Mouse (Mus musculus): ENCODE measurements around the gene Zp3. TPM values are rescaled to one million over a fixed set of nuclear protein-coding genes. Genes with fewer than 3 reads are reported as not detected.

Zp3 gene
- polyA plus RNA-seq, 1 experiment from 2014 or later, result 0.06 TPM

GRCm38 (mm10) chr5:135966866-135967265 lies 13.0 kb upstream of the Zp3 start:
- no peak overlapping the region for H3K4me3 ChIP-seq (ENCODE audit: low read depth, low read length)
- no peak overlapping the region for H3K9ac ChIP-seq (ENCODE audit: low read depth, low read length)
- no peak overlapping the region for H3K4me2 ChIP-seq (ENCODE audit: low read depth, low read length)
- H3K4me1 ChIP-seq (ENCODE audit: control insufficient read depth, low read depth, low read length), result peaks cover 15% of the 10 kb centered on the region
- 57% methylated on average over 9 of the region's 9 CpGs for WGBS (ENCODE audit: insufficient replicate concordance)
- no peak overlapping the region for H3K27ac ChIP-seq (ENCODE audit: low read length)
- no peaks in the 10 kb centered on the region for H3K36me3 ChIP-seq (ENCODE audit: control insufficient read depth, insufficient read depth)
- no peaks in the 10 kb centered on the region for H3K27me3 ChIP-seq (ENCODE audit: control insufficient read depth, insufficient read depth, low read depth, low read length)
- H3K9me3 ChIP-seq (replicated peaks; ENCODE audit: control insufficient read depth, low read length), result no peaks in the 10 kb centered on the region
- ATAC-seq (ENCODE audit: low read depth), result no peak

DNA sequence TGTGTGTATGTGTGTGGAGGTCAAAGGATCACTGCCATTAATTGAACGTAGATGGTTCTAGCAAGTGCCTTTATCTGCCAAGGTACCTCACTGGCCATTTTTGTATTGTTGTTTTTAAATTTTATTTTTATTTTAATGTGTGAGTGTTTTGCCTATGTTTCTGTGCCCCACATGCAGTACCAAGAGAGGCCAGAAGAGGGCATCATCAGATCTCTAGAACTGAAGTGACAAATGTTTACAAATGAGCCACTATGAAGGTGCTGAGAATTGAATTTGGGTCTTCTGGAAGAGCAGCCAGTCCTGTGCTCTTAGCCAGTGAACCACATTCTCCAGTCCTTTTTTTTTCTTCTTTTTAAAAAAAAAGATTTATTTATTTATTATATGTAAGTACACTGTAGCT lies 11.1 kb upstream of the Zp3 start:
- WGBS (ENCODE audit: insufficient replicate concordance), result 42% methylated on average over 1 of the region's 1 CpGs
- Histone ChIP-seq H3K27ac (ENCODE audit: low read length) (no peak overlapping the region), H3K4me3 (ENCODE audit: low read depth, low read length) (no peak overlapping the region), H3K9ac (ENCODE audit: low read depth, low read length) (no peak overlapping the region), H3K4me2 (ENCODE audit: low read depth, low read length) (no peak overlapping the region), H3K9me3 (replicated peaks; ENCODE audit: control insufficient read depth, low read length) (no peaks in the 10 kb centered on the region), H3K4me1 (ENCODE audit: control insufficient read depth, low read depth, low read length) (peaks cover 4% of the 10 kb centered on the region), H3K36me3 (ENCODE audit: control insufficient read depth, insufficient read depth) (no peaks in the 10 kb centered on the region), H3K27me3 (ENCODE audit: control insufficient read depth, insufficient read depth, low read depth, low read length) (no peaks in the 10 kb centered on the region)
- no peak for ATAC-seq (ENCODE audit: low read depth)

DNA sequence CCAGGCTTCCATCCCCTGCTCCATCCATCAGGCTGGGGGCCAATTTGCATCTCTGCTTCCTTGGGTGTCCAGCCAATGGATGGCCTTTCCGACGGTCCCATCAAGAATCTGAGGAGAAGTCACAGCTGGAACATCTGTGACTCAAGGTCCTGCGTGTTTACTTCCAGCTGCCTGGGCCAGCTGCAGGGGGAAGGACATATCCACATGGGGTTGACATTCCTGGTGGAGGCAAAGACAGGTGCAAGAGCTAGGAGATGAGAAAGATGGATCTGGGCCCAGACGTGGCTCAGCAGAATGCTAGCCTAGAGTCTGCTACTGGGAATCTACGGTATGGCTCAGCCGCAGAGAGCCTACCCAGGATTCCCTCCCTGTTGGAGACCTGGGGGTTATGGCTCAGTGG lies 9.7 kb upstream of the Zp3 start:
- no peaks in the 10 kb centered on the region for H3K9me3 ChIP-seq (replicated peaks; ENCODE audit: control insufficient read depth, low read length)
- no peak overlapping the region for H3K9ac ChIP-seq (ENCODE audit: low read depth, low read length)
- no peaks in the 10 kb centered on the region for H3K36me3 ChIP-seq (ENCODE audit: control insufficient read depth, insufficient read depth)
- WGBS (ENCODE audit: insufficient replicate concordance), result 77% methylated on average over 6 of the region's 6 CpGs
- H3K27me3 ChIP-seq (ENCODE audit: control insufficient read depth, insufficient read depth, low read depth, low read length), result no peaks in the 10 kb centered on the region
- no peak for ATAC-seq (ENCODE audit: low read depth)
- H3K27ac ChIP-seq (ENCODE audit: low read length), result no peak overlapping the region
- H3K4me3 ChIP-seq (ENCODE audit: low read depth, low read length), result no peak overlapping the region
- H3K4me2 ChIP-seq (ENCODE audit: low read depth, low read length), result no peak overlapping the region
- peaks cover 4% of the 10 kb centered on the region for H3K4me1 ChIP-seq (ENCODE audit: control insufficient read depth, low read depth, low read length)

- ATAC-seq (ENCODE audit: low read depth), result no peak
These were observed 8.0 kb upstream of the Zp3 start for GRCm38 (mm10) chr5:135971876-135972275.

DNA sequence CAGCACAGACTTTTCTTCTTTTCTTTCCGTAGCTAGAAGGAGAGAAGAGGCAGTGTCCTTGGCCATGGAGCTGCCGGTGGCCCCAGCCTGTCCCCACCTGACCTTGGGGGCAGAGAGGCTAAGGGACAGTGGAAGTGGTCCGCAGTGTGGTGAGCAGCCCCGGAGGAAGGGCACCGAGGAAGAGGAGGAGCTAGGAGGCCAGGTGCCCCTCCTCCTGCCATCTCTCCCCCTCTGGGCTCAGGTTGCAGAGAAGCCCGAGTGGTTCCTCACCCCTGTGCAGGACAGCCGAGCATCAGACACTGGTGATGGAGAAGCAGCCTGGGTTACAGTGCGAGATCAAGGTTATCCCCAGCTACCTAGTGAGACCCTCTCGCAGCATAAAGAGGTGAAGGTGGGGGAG lies 5.5 kb upstream of the Zp3 start, which contains the start of gene Ssc4d:
Ssc4d (minus strand) TSS at position 167 of the 400 bp plus-strand sequence.
- H3K4me1 ChIP-seq (ENCODE audit: control insufficient read depth, low read depth, low read length), result peaks cover 3% of the 10 kb centered on the region
- no peaks in the 10 kb centered on the region for H3K36me3 ChIP-seq (ENCODE audit: control insufficient read depth, insufficient read depth)
- no peak within 1 kb of the TSS for H3K9ac ChIP-seq (ENCODE audit: low read depth, low read length)
- no peak within 1 kb of the TSS for H3K27ac ChIP-seq (ENCODE audit: low read length)
- 19% methylated on average over 9 of the region's 9 CpGs for WGBS (ENCODE audit: insufficient replicate concordance)
- H3K4me2 ChIP-seq (ENCODE audit: low read depth, low read length), result no peak within 1 kb of the TSS
- H3K27me3 ChIP-seq (ENCODE audit: control insufficient read depth, insufficient read depth, low read depth, low read length), result no peaks in the 10 kb centered on the region
- ATAC-seq (ENCODE audit: low read depth), result no peak
- H3K9me3 ChIP-seq (replicated peaks; ENCODE audit: control insufficient read depth, low read length), result no peaks in the 10 kb centered on the region
- no peak within 1 kb of the TSS for H3K4me3 ChIP-seq (ENCODE audit: low read depth, low read length)

More at GRCm38 (mm10) chr5:135971876-135972275, 8.0 kb upstream of the Zp3 start:
- H3K27me3 ChIP-seq (ENCODE audit: control insufficient read depth, insufficient read depth, low read depth, low read length), result no peaks in the 10 kb centered on the region
- H3K9ac ChIP-seq (ENCODE audit: low read depth, low read length), result no peak overlapping the region
- H3K36me3 ChIP-seq (ENCODE audit: control insufficient read depth, insufficient read depth), result no peaks in the 10 kb centered on the region
- H3K27ac ChIP-seq (ENCODE audit: low read length), result no peak overlapping the region
- 57% methylated on average over 7 of the region's 7 CpGs for WGBS (ENCODE audit: insufficient replicate concordance)
- peaks cover 3% of the 10 kb centered on the region for H3K4me1 ChIP-seq (ENCODE audit: control insufficient read depth, low read depth, low read length)
- H3K4me2 ChIP-seq (ENCODE audit: low read depth, low read length), result no peak overlapping the region
- no peaks in the 10 kb centered on the region for H3K9me3 ChIP-seq (replicated peaks; ENCODE audit: control insufficient read depth, low read length)
- no peak overlapping the region for H3K4me3 ChIP-seq (ENCODE audit: low read depth, low read length)

DNA sequence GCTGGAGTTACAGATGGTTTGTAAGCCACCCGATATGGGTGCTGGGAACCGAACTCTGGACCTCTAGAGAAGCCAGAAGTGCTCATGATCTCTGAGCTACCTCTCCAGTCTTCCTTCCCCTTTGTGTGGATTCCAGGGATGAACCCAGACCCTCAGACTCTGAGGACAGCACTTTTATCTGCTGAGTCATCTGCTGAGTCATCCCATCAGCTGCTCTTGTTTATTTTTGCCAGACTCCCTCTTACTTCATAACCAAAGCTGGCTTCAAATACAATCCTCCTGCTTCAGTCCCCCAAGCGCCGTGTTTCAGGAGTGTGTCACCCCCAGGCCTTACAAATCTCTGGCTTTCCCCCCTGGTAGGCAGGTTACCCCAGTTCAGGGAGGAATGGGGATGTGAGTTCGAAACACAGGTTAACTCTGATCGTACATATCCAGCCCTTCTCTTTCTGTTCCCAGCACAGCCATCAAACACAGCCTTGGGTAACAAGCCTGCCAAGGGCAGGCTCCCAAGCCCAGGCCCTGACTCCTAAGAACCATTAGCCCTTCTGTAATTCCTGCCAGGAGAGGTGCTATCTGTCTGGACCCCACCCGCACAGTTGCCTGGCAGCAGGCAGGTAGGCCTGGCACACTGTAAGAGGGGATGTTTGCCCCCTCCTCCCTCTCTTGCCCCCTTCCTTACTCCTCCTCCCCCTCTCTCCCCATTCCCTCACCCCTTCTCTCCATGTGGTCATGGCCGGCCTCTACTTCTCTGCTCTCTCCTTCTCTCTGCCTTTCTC lies 3.8 kb upstream of the Zp3 start:
- Histone ChIP-seq H3K4me2 (ENCODE audit: low read depth, low read length) (no peak overlapping the region), H3K27ac (ENCODE audit: low read length) (no peak overlapping the region), H3K4me3 (ENCODE audit: low read depth, low read length) (no peak overlapping the region), H3K27me3 (ENCODE audit: control insufficient read depth, insufficient read depth, low read depth, low read length) (no peaks in the 10 kb centered on the region), H3K9me3 (replicated peaks; ENCODE audit: control insufficient read depth, low read length) (no peaks in the 10 kb centered on the region), H3K36me3 (ENCODE audit: control insufficient read depth, insufficient read depth) (no peaks in the 10 kb centered on the region), H3K9ac (ENCODE audit: low read depth, low read length) (no peak overlapping the region), H3K4me1 (ENCODE audit: control insufficient read depth, low read depth, low read length) (peaks cover 3% of the 10 kb centered on the region)
- WGBS (ENCODE audit: insufficient replicate concordance), result 80% methylated on average over 8 of the region's 8 CpGs
- ATAC-seq (ENCODE audit: low read depth), result peak; percentile 62

DNA sequence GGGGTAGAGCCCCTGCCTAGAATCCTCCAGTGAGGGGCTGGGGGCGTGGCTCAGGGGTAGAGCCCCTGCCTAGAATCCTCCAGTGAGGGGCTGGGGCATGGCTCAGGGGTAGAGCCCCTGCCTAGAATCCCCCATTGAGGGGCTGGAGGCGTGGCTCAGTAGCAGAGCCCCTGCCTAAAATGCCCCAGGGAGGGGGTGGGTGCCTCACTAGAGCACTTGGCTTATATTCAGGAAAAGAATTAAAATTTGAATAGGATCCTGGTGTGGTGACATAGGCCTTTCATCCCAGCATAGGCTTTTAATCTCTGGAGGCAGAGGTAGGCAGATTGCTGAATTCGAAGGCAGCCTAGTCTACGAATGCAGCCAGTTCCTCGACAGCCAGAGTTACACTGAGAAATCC lies 518 bp upstream of the Zp3 start:
- Histone ChIP-seq H3K9me3 (replicated peaks; ENCODE audit: control insufficient read depth, low read length) (no peaks in the 10 kb centered on the region), H3K27ac (ENCODE audit: low read length) (no peak overlapping the region), H3K27me3 (ENCODE audit: control insufficient read depth, insufficient read depth, low read depth, low read length) (no peaks in the 10 kb centered on the region), H3K4me1 (ENCODE audit: control insufficient read depth, low read depth, low read length) (peaks cover 3% of the 10 kb centered on the region), H3K9ac (ENCODE audit: low read depth, low read length) (no peak overlapping the region), H3K4me2 (ENCODE audit: low read depth, low read length) (no peak overlapping the region), H3K36me3 (ENCODE audit: control insufficient read depth, insufficient read depth) (no peaks in the 10 kb centered on the region), H3K4me3 (ENCODE audit: low read depth, low read length) (no peak overlapping the region)
- 54% methylated on average over 5 of the region's 5 CpGs for WGBS (ENCODE audit: insufficient replicate concordance)
- ATAC-seq (ENCODE audit: low read depth), result no peak

- Histone ChIP-seq H3K4me1 (ENCODE audit: control insufficient read depth, low read depth, low read length) (no peaks in the 10 kb centered on the region), H3K9me3 (replicated peaks; ENCODE audit: control insufficient read depth, low read length) (no peaks in the 10 kb centered on the region), H3K27me3 (ENCODE audit: control insufficient read depth, insufficient read depth, low read depth, low read length) (no peaks in the 10 kb centered on the region), H3K27ac (ENCODE audit: low read length) (no peak overlapping the region), H3K36me3 (ENCODE audit: control insufficient read depth, insufficient read depth) (no peaks in the 10 kb centered on the region), H3K4me2 (ENCODE audit: low read depth, low read length) (no peak overlapping the region), H3K4me3 (ENCODE audit: low read depth, low read length) (no peak overlapping the region), H3K9ac (ENCODE audit: low read depth, low read length) (no peak overlapping the region)
- WGBS (ENCODE audit: insufficient replicate concordance), result 43% methylated on average over 6 of the region's 6 CpGs
- ATAC-seq (ENCODE audit: low read depth), result no peak
These were observed 2.5 kb downstream of the Zp3 start for GRCm38 (mm10) chr5:135982398-135982797.

DNA sequence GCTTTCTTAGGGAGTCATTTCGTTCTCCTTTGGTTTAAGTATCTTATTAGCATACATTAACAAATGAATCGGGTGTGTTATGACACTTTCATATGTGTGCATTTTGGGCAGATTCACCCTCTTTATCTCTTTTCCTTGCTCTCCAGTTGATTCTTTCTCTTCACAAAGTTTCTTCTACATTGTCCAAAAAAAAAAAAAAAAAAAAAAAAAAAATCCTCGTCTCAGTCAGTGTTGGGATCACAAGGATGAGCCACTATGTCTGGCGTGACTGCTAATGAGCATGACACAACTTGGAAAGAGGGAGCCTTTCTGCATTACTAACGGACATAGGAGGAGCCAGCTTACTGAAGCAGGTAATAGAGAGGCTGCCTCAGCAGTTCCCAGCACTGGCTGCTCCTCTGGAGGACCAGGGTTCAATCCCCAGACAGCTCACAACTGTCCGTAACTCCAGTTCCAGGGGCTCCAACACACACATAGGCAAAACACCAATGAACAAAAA lies 4.7 kb downstream of the Zp3 start:
- H3K4me1 ChIP-seq (ENCODE audit: control insufficient read depth, low read depth, low read length), result no peaks in the 10 kb centered on the region
- no peak overlapping the region for H3K27ac ChIP-seq (ENCODE audit: low read length)
- no peak overlapping the region for H3K4me3 ChIP-seq (ENCODE audit: low read depth, low read length)
- ATAC-seq (ENCODE audit: low read depth), result no peak
- no peak overlapping the region for H3K4me2 ChIP-seq (ENCODE audit: low read depth, low read length)
- H3K36me3 ChIP-seq (ENCODE audit: control insufficient read depth, insufficient read depth), result no peaks in the 10 kb centered on the region
- H3K9ac ChIP-seq (ENCODE audit: low read depth, low read length), result no peak overlapping the region
- H3K9me3 ChIP-seq (replicated peaks; ENCODE audit: control insufficient read depth, low read length), result no peaks in the 10 kb centered on the region
- 59% methylated on average over 6 of the region's 6 CpGs for WGBS (ENCODE audit: insufficient replicate concordance)
- no peaks in the 10 kb centered on the region for H3K27me3 ChIP-seq (ENCODE audit: control insufficient read depth, insufficient read depth, low read depth, low read length)

Measured in liver, embryonic 16.5 days (tissue).